Mouse (Mus musculus) limb, embryonic 11.5 days (tissue): Measurements from ENCODE around the gene Cerk. TPM values are rescaled to one million over a fixed set of nuclear protein-coding genes. Genes with fewer than 3 reads are reported as not detected.
A peak's percentile ranks its signal among the peaks of the same experiment; 100 is the strongest.

ENCODE experiments used
- ATAC-seq: fragments of 200-750 bp; cut with Nextera tagmentation; 2 replicates; pipeline ENCODE4 v1.8.0; 2017; ENCODE audit warnings: low read depth; ENCODE audit not compliant: insufficient number of reproducible peaks, low FRiP score, low TSS enrichment
- DNase-seq: peaks from one replicate; pipeline ENCODE4 v3.0.0-alpha.2; 2015; ENCODE audit warnings: low spot score
- H3K27ac ChIP-seq: fragments of 300-500 bp; sonication (generic); replicated peaks from 2 replicates; pipeline ENCODE4 v1.5.1; 2014; ENCODE audit warnings: low read depth, mild to moderate bottlenecking, low read length
- H3K27me3 ChIP-seq: fragments of 300-500 bp; sonication (generic); 2 replicates; pipeline ENCODE4 v1.6.1; 2014; ENCODE audit warnings: mild to moderate bottlenecking, low read length, mixed read lengths; ENCODE audit not compliant: control insufficient read depth, insufficient read depth
- H3K36me3 ChIP-seq: fragments of 300-500 bp; sonication (generic); 2 replicates; pipeline ENCODE4 v1.6.1; 2014; ENCODE audit warnings: mild to moderate bottlenecking, low read length, moderate library complexity, mixed read lengths; ENCODE audit not compliant: control insufficient read depth, insufficient read depth
- H3K4me1 ChIP-seq: fragments of 300-500 bp; sonication (generic); 2 replicates; pipeline ENCODE4 v1.6.1; 2014; ENCODE audit warnings: low read length, mixed read lengths; ENCODE audit not compliant: control insufficient read depth, insufficient read depth
- H3K4me2 ChIP-seq: fragments of 300-500 bp; sonication (generic); 2 replicates; pipeline ENCODE4 v1.6.1; 2014; ENCODE audit warnings: low read depth, mild to moderate bottlenecking, moderate library complexity; ENCODE audit not compliant: severe bottlenecking
- H3K4me3 ChIP-seq: fragments of 300-500 bp; sonication (generic); 2 replicates; pipeline ENCODE4 v1.5.1; 2014; ENCODE audit warnings: low read depth, low read length
- H3K9ac ChIP-seq: fragments of 300-500 bp; sonication (generic); 2 replicates; pipeline ENCODE4 v1.6.1; 2014; ENCODE audit warnings: mild to moderate bottlenecking, low read length
- H3K9me3 ChIP-seq: fragments of 300-500 bp; sonication (generic); 2 replicates; pipeline ENCODE4 v1.6.1; 2016; ENCODE audit warnings: low read length; ENCODE audit not compliant: control insufficient read depth
- WGBS: fragments of 180-500 bp; shearing (Covaris S2); extraction: QIAGEN DNeasy Blood & Tissue Kit; methylation state at CpG from one replicate; pipeline ENCODE4 v1.1.7; 2014; 5-methylcytosine and 5-hydroxymethylcytosine counted together
- polyA plus RNA-seq: library from polyadenylated mRNA; unstranded; fragments of >200 nt; fragmentation: Nextera tagmentation; extraction: Ambion mirVana; gene quantifications from 2 replicates; pipeline ENCODE4 v1.2.1, GENCODE M21; 2014

Gene Cerk
- polyA plus RNA-seq, 1 experiment from 2014 or later, result 15.6 TPM

DNA sequence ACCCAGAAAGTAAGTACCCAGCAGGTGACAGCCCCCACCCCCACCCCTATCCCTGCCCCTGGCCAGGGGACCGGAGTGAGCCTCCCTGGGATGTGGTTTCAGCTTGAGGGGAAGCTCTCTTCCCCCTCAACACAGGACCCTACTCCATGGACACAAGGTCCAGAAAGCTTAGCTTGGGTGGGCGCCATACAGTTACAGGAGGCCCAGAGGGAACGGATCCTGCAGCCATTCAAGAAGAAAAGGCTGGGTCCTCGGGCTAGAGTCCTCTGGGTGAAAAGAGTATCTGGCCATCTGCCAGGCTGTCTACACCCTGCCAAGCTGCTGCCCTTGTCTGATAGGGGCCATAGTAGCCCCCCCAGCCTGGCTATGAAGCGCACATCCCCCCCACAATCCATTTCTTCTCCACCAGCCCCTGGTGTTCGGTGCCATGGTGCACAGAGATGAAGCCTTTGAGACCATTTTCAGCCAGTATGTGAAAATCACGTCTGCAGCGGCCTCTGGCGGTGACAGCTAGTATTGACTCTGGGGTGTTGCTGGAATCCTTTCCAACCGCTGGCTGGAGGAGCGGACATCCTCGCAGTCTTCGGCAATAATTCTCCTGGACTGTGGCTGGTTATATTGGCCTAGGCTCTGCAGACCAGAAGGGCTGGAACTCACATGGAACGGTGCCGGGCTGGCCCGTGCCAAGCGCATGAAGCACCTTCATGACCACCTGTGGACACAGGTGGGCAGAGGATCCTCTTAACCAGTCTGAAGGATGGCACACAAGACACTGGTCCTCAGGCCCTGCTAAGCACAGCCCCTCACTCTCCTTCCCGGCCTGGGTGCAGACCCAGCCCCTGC, 50.8 kb downstream of the Cerk start:
- ATAC-seq (0 out of 2 replicates have a peak, but pooled peaks have one; percentile 42), DNase-seq (peak; percentile 95)
- no peak overlapping the region for H3K9ac ChIP-seq
- WGBS, result 48% methylated on average over 17 of the region's 18 CpGs
- 0 out of 2 replicates have a peak, but pooled peaks cover 5% of the 10 kb centered on the region for H3K36me3 ChIP-seq
- H3K4me1 ChIP-seq, result no peaks in the 10 kb centered on the region
- no peaks in the 10 kb centered on the region for H3K27me3 ChIP-seq
- no peaks in the 10 kb centered on the region for H3K9me3 ChIP-seq
- H3K27ac ChIP-seq, result no peak overlapping the region
- H3K4me3 ChIP-seq, result no peak overlapping the region
- no peak overlapping the region for H3K4me2 ChIP-seq

DNA sequence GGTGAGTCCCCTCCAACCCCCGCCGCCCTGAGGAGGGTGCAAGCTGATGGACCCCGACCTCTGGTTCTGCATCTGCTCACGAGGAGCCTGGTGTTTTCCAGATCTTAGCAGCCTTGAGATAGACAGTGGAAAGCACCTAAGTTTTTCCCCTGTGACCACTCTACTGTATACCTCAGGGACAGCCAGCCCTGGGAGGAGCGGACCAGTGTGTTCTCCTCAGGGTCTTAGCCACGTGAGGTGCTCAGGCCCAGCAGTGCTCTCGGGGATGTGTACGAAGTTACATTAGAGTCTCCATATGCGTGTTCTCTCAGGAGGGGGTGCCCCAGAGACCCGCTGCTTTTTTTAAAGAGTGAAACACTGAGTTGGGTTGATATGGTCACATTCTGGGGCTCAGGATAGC, 55.3 kb downstream of the Cerk start:
- WGBS, result 89% methylated on average over 10 of the region's 10 CpGs
- Histone ChIP-seq H3K4me2 (no peak overlapping the region), H3K27me3 (no peaks in the 10 kb centered on the region), H3K9ac (no peak overlapping the region), H3K4me1 (no peaks in the 10 kb centered on the region), H3K4me3 (no peak overlapping the region), H3K36me3 (0 out of 2 replicates have a peak, but pooled peaks cover 5% of the 10 kb centered on the region), H3K9me3 (no peaks in the 10 kb centered on the region), H3K27ac (no peak overlapping the region)
- ATAC-seq (no peak), DNase-seq (no peak)

DNA sequence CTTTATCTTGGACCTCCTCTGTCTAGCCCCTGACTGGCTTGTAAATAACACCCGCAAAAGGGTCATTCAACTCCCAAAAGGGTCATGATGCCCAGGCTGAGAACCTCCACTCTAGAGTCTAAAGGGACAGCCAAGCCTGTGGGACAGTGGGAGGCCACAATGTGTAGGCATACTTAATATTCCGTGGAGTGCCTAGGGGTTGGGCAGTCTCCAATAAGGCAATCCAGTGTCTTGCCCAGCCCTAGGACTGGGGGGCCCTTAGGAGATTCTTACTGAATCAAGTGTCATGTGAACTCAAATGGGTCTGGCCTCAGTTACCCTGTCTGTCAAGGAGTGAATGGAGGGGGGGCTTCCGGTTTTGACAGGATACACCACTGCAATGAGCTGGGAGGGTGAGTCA, 56.9 kb downstream of the Cerk start:
- WGBS, result 91% methylated on average over 3 of the region's 3 CpGs
- H3K9ac ChIP-seq, result no peak overlapping the region
- no peaks in the 10 kb centered on the region for H3K27me3 ChIP-seq
- H3K4me3 ChIP-seq, result no peak overlapping the region
- H3K4me1 ChIP-seq, result no peaks in the 10 kb centered on the region
- H3K4me2 ChIP-seq, result no peak overlapping the region
- no peaks in the 10 kb centered on the region for H3K9me3 ChIP-seq
- peaks cover 6% of the 10 kb centered on the region; the same call in 1 of the 2 replicates for H3K36me3 ChIP-seq
- DNase-seq (no peak), ATAC-seq (no peak)
- H3K27ac ChIP-seq, result no peak overlapping the region

DNA sequence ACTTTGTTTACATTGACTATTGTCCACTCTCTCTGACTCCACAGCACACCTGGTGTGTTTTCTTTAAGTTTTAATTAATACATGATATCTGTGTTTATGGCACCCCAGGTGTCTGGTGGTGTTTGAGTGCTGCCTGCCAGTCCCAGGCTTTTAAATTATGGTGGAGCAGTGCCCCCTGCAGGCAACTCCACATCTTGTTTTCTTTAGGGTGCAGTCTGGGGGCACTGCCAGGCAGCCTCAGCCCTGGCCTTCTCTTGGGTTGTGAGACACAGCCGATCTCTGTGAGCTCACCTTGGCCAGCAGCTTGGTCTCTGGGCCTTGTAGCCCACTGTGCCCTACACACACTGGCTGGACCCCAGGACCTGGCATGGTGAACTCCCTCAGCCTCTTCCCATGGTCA, 61.6 kb downstream of the Cerk start:
- ATAC-seq, result no peak
- H3K27me3 ChIP-seq, result no peaks in the 10 kb centered on the region
- H3K4me3 ChIP-seq, result no peak overlapping the region
- no peak overlapping the region for H3K9ac ChIP-seq
- peaks cover 6% of the 10 kb centered on the region for H3K36me3 ChIP-seq
- H3K9me3 ChIP-seq, result no peaks in the 10 kb centered on the region
- WGBS, result 35% methylated on average over 1 of the region's 1 CpGs
- no peak overlapping the region for H3K4me2 ChIP-seq
- peak; percentile 76 for DNase-seq
- H3K4me1 ChIP-seq, result no peaks in the 10 kb centered on the region
- no peak overlapping the region for H3K27ac ChIP-seq

DNA sequence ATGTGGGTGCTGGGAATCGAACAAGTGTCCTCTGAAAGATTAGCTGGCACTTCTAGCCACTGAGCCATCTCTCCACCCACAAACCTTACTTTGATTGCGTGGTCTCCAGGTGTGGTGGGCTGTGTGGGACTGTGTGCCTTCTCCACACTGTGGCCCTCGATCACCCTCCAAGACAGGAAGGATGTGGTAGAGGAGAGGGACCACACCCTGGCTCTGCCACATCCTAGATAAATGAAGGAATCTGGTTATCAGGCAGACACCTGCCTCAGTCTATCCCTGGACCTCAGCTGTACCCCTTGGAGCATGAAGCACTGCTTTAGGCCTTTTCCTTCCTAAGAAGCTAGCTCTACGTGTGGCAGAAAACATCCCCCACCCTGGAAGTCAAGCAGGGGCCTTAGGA, 62.5 kb downstream of the Cerk start:
- DNase-seq (no peak), ATAC-seq (no peak)
- H3K27me3 ChIP-seq, result no peaks in the 10 kb centered on the region
- H3K4me3 ChIP-seq, result no peak overlapping the region
- 89% methylated on average over 4 of the region's 4 CpGs for WGBS
- H3K36me3 ChIP-seq, result peaks cover 6% of the 10 kb centered on the region
- no peak overlapping the region for H3K27ac ChIP-seq
- H3K9ac ChIP-seq, result no peak overlapping the region
- H3K9me3 ChIP-seq, result no peaks in the 10 kb centered on the region
- no peak overlapping the region for H3K4me2 ChIP-seq
- H3K4me1 ChIP-seq, result no peaks in the 10 kb centered on the region

DNA sequence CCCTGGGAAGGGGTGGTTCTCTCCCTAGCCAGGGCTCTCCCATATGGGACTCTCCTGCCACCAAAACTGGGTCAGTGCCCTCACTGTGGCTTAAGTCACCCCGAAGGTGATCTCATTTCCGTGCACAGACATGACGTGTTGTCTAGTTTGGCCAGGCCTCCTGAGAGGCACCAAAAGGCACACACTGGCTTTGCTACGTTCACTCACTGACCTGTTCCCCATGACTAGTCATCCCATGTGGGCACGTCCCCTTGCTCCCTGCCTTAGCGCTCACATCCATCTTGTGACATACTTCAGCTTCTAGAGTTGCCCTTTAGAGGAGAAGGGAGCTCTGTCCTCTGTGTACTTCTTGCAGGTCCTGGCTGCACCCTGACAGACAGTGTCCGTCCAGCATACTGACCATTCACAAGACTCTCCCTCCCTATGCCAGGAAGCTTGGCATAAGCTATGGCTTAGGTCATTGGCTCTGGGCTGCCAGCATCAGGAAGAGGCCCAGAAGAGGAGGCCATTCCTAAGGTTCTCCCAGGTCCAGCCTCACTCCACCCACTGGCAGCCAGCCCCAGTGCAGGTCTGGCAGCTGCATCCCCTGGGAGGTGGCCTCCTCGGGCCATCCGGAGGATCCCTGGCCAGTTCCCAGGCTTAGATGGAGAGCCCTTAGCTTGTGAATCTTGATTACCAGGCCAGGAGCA, 63.5 kb downstream of the Cerk start:
- no peak for ATAC-seq

DNA sequence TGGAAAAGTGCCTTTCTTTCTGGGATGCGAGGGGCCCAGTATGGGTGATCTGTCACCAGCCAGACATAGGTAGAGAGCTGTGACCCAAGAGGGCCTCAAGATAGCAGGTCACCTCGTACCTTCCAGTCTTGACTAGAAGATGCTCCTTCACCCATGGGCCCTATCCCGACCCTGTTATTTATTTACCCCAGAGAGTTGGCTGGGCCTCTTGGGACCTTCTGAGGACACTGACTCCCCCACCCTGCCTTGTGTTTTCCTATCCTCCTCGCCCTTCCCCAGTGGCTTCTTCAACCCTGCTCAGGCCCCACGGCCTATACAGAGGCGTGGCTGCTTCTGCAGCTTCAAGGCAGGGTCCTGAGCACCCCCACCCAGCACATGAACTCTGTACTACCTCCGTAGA, 66.8 kb downstream of the Cerk start:
- H3K9me3 ChIP-seq, result no peaks in the 10 kb centered on the region
- DNase-seq, result no peak
- H3K9ac ChIP-seq, result no peak overlapping the region
- 85% methylated on average over 7 of the region's 7 CpGs for WGBS
- H3K4me3 ChIP-seq, result no peak overlapping the region
- H3K4me1 ChIP-seq, result 0 out of 2 replicates have a peak, but pooled peaks cover 2% of the 10 kb centered on the region
- H3K4me2 ChIP-seq, result no peak overlapping the region
- ATAC-seq, result no peak
- H3K27me3 ChIP-seq, result no peaks in the 10 kb centered on the region
- peaks cover 4% of the 10 kb centered on the region; the same call in 1 of the 2 replicates for H3K36me3 ChIP-seq
- H3K27ac ChIP-seq, result no peak overlapping the region

More for the DNA sequence above, 63.5 kb downstream of the Cerk start:
- H3K4me2 ChIP-seq, result no peak overlapping the region
- no peak for DNase-seq
- no peaks in the 10 kb centered on the region for H3K27me3 ChIP-seq
- H3K9me3 ChIP-seq, result no peaks in the 10 kb centered on the region
- 87% methylated on average over 9 of the region's 9 CpGs for WGBS
- H3K27ac ChIP-seq, result no peak overlapping the region
- peaks cover 6% of the 10 kb centered on the region for H3K36me3 ChIP-seq
- H3K4me1 ChIP-seq, result no peaks in the 10 kb centered on the region
- no peak overlapping the region for H3K4me3 ChIP-seq
- no peak overlapping the region for H3K9ac ChIP-seq

DNA sequence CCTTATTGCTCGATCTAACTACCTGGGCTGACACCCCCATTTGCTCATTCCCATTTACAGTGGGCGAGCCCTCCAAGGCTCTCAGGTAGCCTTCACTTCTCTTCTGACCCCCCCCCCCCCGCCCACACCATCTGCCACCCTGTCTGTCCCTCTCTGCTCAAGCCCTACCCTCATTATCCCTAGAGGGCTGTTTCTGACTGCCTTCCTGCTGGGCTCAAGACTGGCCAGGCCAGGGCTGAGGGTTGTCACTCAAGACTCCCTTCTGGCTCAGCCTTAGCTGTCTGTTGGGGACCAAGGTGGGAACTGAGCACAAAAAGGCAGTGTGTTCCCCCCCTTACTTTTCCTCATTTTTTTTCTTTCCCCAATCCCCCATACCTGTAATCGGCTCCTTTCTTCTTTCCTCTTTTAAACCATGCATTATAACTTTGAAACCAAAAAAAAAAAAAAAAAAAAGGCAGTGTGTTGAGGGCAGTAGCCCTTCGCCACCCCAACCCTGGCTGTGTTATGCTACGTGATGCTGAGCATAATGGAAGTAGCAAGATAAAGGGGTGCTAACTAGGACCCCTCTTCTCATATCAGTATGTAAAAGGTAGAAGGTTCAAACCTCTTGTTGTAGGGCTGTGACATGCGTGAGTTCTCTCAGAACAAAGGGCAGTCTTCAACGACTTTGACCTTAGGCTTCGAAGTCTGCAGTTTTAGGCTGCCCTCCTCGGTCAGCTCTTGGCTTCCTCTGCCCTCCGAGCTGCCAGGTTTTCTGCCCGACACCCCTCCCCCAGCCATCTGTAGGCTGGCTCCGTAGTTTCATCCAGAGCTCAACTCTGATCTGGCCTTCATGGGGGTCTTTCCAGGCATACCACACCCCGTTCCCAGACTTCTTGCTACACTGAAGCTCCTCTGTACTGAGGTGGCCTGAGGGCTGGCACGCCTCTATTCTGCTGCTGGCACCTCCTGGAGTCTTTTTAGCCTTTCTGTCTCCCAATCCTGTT, 68.5 kb downstream of the Cerk start:
- peaks cover 14% of the 10 kb centered on the region; the same call in 1 of the 2 replicates for H3K4me1 ChIP-seq
- ATAC-seq (no peak), DNase-seq (no peak)
- H3K27ac ChIP-seq, result no peak overlapping the region
- 55% methylated on average over 14 of the region's 15 CpGs for WGBS
- no peak overlapping the region for H3K9ac ChIP-seq
- H3K9me3 ChIP-seq, result no peaks in the 10 kb centered on the region
- H3K4me3 ChIP-seq, result no peak overlapping the region
- peaks cover under 1% of the 10 kb centered on the region; the same call in 1 of the 2 replicates for H3K36me3 ChIP-seq
- H3K4me2 ChIP-seq, result no peak overlapping the region
- no peaks in the 10 kb centered on the region for H3K27me3 ChIP-seq
